Mouse (Mus musculus) liver, adult 2 months (tissue): Measurements from ENCODE around the gene Cdca7.

Experiments used
- CTCF ChIP-seq: fragments of 200-500 bp; IDR thresholded peaks from 2 replicates; pipeline ENCODE4 v1.5.1; 2011; ENCODE audit warnings: low read depth, low read length, control low read depth
- POLR2A ChIP-seq: fragments of 200-500 bp; IDR thresholded peaks from 2 replicates; pipeline ENCODE4 v1.6.1; 2011; ENCODE audit warnings: low read length, control low read depth; ENCODE audit not compliant: insufficient read depth; ENCODE audit errors: extremely low read depth

GRCm38 (mm10) chr2:72499782-72500411, 23.9 kb downstream of the Cdca7 start:
- TF ChIP-seq POLR2A (no peak), CTCF (no peak)
